Mouse (Mus musculus): Measurements from ENCODE around the gene Nup85. TPM values are rescaled to one million over a fixed set of nuclear protein-coding genes. Genes with fewer than 3 reads are reported as not detected.

Gene Nup85
- 48.4 TPM for total RNA-seq (2023)

GRCm38 (mm10) chr11:115564064-115564809 is at the start of gene Nup85:
Gene Nup85, plus strand, starts transcription at chr11:115564434.

GRCm38 (mm10) chr11:115536038-115536681 is 28.1 kb upstream of the Nup85 start, which contains the start of gene Sumo2:
Gene Sumo2, minus strand, starts transcription at chr11:115536276.

GRCm38 (mm10) chr11:115603476-115604303 is 39.5 kb downstream of the Nup85 start, which contains the start of the genes Mrps7 and Gga3:
Gene Mrps7, plus strand, starts transcription at chr11:115603925.
Gene Gga3, minus strand, starts transcription at chr11:115604051.

GRCm38 (mm10) chr11:115612410-115613137 is 48.3 kb downstream of the Nup85 start, which contains the start of gene Mif4gd:
Gene Mif4gd, minus strand, starts transcription at chr11:115612969.

GRCm38 (mm10) chr11:115627705-115628464 is 63.7 kb downstream of the Nup85 start, which contains the start of gene Slc25a19:
Gene Slc25a19, minus strand, starts transcription at chr11:115628295.

Other genes with a start within 250 kb of the Nup85 start
- not detected for gene Ush1g, start 242.4 kb upstream of the Nup85 start, total RNA-seq (2023)
- gene Otop3, start 229.7 kb upstream of the Nup85 start, total RNA-seq (2023), result not detected
- gene Hid1, start 196.7 kb upstream of the Nup85 start, total RNA-seq (2023), result 28.6 TPM
- 0.82 TPM for gene Cdr2l, start 182.5 kb upstream of the Nup85 start, total RNA-seq (2023)
- 76.4 TPM for gene Mrpl58, start 160.7 kb upstream of the Nup85 start, total RNA-seq (2023)
- gene Atp5h, start 144.5 kb upstream of the Nup85 start, total RNA-seq (2023), result 215 TPM
- 52.0 TPM for gene Kctd2, start 144.3 kb upstream of the Nup85 start, total RNA-seq (2023)
- gene Trim80, start 123.9 kb upstream of the Nup85 start, total RNA-seq (2023), result not detected
- 9.4 TPM for gene Slc16a5, start 102.0 kb upstream of the Nup85 start, total RNA-seq (2023)
- 34.7 TPM for gene Armc7, start 88.8 kb upstream of the Nup85 start, total RNA-seq (2023)
- gene Nt5c, start 72.6 kb upstream of the Nup85 start, total RNA-seq (2023), result 111 TPM
- gene Jpt1, start 50.0 kb upstream of the Nup85 start, total RNA-seq (2023), result 171 TPM
- 231 TPM for gene Sumo2, start 28.2 kb upstream of the Nup85 start, total RNA-seq (2023)
- 31.5 TPM for gene Mrps7, start 39.5 kb downstream of the Nup85 start, total RNA-seq (2023)
- 85.0 TPM for gene Gga3, start 39.6 kb downstream of the Nup85 start, total RNA-seq (2023)
- 91.1 TPM for gene Mif4gd, start 48.5 kb downstream of the Nup85 start, total RNA-seq (2023)
- gene Slc25a19, start 63.9 kb downstream of the Nup85 start, total RNA-seq (2023), result 36.2 TPM
- gene Grb2, start 144.2 kb downstream of the Nup85 start, total RNA-seq (2023), result 140 TPM
- 45.5 TPM for gene Tmem94, start 201.0 kb downstream of the Nup85 start, total RNA-seq (2023)
- gene Caskin2, start 249.2 kb downstream of the Nup85 start, total RNA-seq (2023), result 1.1 TPM